Mouse (Mus musculus): ENCODE results near the gene Ndufa12. TPM values are rescaled to one million over a fixed set of nuclear protein-coding genes. Genes with fewer than 3 reads are reported as not detected.

Ndufa12 gene
- polyA plus RNA-seq, 1 experiment from 2014 or later, result 294 TPM

DNA sequence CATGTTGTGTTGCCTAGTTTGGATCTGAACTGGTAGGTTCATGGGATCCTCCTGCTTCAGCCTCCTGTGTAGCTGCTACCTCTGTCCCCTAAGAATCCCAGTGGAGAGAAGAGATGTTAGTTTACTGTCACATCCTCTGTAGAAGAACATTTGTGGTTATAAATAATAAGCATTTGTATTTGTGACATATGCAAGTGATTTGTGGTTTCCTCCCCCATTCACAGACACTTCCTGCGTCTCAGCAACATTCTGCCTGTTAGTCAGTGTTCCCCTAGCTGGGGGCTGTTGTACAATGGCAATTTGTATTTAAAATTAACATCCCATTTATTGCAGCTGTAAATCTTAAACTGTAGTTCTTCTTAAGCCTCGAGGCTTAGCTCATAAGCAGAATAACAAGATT, 13.2 kb downstream of the Ndufa12 start:
- Histone ChIP-seq H3K36me3 (ENCODE audit: control insufficient read depth, insufficient read depth, low read length) (peaks cover 7% of the 10 kb centered on the region; the same call in 1 of the 2 replicates), H3K27ac (ENCODE audit: low read length) (no peak overlapping the region), H3K9me3 (ENCODE audit: control insufficient read depth, low read length) (no peaks in the 10 kb centered on the region), H3K4me3 (ENCODE audit: low read length) (no peak overlapping the region), H3K9ac (ENCODE audit: low read length) (no peak overlapping the region), H3K4me2 (ENCODE audit: low read depth, low read length) (no peak overlapping the region), H3K27me3 (ENCODE audit: control insufficient read depth, insufficient read depth, low read depth, low read length) (no peaks in the 10 kb centered on the region), H3K4me1 (replicated peaks; ENCODE audit: control insufficient read depth, insufficient read depth, low read length) (0 out of 2 replicates have a peak, but pooled peaks cover 2% of the 10 kb centered on the region)
- no peak for ATAC-seq (ENCODE audit: low read depth)
- 59% methylated on average over 2 of the region's 2 CpGs for WGBS

DNA sequence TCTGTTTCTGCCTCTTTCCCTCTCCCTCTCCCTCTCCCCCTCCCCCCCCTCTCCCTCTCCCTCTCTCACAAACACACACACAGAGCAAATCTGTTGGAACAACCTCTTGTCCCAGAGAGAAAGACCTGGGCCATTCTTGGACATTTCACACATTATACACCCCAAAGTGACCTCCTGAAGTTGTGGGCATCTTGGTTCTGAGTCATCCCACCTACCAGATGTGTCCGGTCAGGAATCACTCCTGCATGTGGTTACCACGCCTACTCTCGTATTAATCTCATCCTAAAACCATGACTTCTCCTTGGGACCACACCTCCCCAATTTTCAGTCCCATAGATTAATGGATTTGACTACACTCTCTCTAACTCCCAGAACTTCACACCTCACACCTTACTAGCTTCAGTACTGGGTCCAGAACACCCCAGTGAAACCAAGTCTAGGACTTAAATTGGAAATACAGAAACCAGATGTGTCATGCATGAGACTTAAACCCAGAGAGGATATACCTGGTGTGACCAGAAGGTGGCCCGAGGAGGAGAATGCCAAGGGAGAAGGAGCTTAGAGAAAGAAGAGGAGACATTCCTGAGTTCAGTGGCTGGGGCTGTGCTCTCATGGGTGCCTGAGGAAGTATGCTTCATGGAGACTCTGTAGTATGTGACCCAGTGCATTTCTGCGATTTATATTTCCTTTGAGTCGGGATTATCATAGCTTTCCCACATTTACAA, 26.7 kb downstream of the Ndufa12 start:
- Histone ChIP-seq H3K4me2 (ENCODE audit: low read depth, low read length) (no peak overlapping the region), H3K9ac (ENCODE audit: low read length) (no peak overlapping the region), H3K27ac (ENCODE audit: low read length) (no peak overlapping the region), H3K4me1 (replicated peaks; ENCODE audit: control insufficient read depth, insufficient read depth, low read length) (no peaks in the 10 kb centered on the region), H3K4me3 (ENCODE audit: low read length) (no peak overlapping the region), H3K9me3 (ENCODE audit: control insufficient read depth, low read length) (no peaks in the 10 kb centered on the region), H3K27me3 (ENCODE audit: control insufficient read depth, insufficient read depth, low read depth, low read length) (no peaks in the 10 kb centered on the region), H3K36me3 (ENCODE audit: control insufficient read depth, insufficient read depth, low read length) (no peaks in the 10 kb centered on the region)
- no peak for ATAC-seq (ENCODE audit: low read depth)
- 77% methylated on average over 6 of the region's 6 CpGs for WGBS

DNA sequence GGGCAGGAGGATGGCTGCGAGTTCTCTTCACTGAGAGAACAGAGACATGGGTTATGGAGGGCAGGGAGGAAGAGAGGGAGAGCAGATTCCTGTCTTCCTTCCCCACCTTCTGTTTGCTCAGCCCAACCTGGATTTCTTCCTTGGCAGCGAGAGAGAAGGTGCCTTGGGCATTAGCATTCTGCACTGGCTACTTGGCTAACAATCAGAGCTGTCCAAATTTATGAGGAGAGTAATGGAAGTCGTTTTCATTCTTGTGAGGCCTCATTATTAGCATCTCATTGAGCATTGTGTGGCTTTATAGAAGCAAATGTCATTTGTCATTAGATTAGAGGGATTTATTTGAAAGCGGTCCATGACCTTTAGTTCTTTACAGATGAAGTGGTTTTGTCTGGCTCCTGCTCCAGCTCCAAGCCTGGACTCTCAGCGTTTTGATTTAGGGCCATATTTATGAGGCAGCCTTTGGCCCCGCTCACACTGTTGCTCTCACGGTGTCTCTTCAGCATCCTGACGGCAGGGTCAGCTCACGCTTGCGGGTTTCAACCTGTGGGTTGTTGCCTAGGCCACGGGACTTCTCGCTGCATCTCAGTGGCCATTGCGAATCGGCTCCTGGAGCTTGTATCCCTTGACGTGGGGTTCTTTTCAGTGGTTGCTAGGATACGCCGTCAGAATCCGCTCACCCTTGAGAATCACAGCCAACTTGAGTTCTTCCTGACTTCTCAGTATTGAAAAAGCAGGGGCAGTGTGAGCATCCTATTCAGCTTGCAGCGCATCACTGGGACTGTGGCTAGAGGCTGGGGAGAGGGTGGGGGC, 31.9 kb downstream of the Ndufa12 start:
- Histone ChIP-seq H3K27ac (ENCODE audit: low read length) (no peak overlapping the region), H3K9me3 (ENCODE audit: control insufficient read depth, low read length) (no peaks in the 10 kb centered on the region), H3K4me2 (ENCODE audit: low read depth, low read length) (no peak overlapping the region), H3K4me1 (replicated peaks; ENCODE audit: control insufficient read depth, insufficient read depth, low read length) (no peaks in the 10 kb centered on the region), H3K9ac (ENCODE audit: low read length) (no peak overlapping the region), H3K27me3 (ENCODE audit: control insufficient read depth, insufficient read depth, low read depth, low read length) (no peaks in the 10 kb centered on the region), H3K36me3 (ENCODE audit: control insufficient read depth, insufficient read depth, low read length) (no peaks in the 10 kb centered on the region), H3K4me3 (ENCODE audit: low read length) (no peak overlapping the region)
- ATAC-seq (ENCODE audit: low read depth), result no peak
- WGBS, result 51% methylated on average over 19 of the region's 19 CpGs

DNA sequence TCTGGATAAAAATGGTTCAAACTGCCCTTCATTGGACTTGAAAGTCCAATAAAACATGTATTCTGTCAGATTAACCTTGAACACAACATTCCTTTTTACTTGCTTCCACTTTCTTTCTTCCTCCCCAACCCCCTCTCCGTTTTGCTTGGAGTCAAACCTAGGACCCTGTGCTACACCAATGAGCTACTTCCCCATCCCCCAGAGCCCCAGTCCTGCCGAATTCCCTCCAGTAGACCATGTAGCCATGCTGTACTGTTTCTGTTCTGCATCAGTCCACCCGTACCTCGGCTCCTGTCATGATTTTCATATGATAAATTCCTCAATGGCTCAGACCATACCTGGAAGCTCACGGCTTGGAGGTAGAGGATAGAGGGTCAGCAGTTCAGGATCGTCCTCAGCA, 32.5 kb downstream of the Ndufa12 start:
- H3K36me3 ChIP-seq (ENCODE audit: control insufficient read depth, insufficient read depth, low read length), result no peaks in the 10 kb centered on the region

DNA sequence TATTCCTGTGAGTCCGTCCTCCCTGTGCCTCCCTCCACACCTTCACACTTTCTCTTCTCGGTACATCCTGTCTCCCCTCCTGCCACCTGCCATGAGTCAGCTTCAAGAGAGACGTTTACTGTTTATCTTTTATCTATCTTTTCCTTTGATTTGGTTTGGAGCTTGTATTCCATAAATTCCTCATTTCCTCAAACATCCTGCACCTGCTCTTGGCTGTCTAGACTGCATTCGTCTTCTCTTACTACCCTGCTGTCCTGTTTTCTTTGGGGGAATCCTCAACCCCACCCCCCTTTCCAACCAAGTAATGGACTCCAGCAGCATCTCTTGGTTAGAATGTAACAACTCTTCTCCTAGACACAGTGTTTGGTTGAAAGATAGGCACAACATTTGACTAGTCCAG, 36.7 kb downstream of the Ndufa12 start:
- ATAC-seq (ENCODE audit: low read depth), result no peak
- Histone ChIP-seq H3K27ac (ENCODE audit: low read length) (no peak overlapping the region), H3K36me3 (ENCODE audit: control insufficient read depth, insufficient read depth, low read length) (no peaks in the 10 kb centered on the region), H3K9ac (ENCODE audit: low read length) (no peak overlapping the region), H3K27me3 (ENCODE audit: control insufficient read depth, insufficient read depth, low read depth, low read length) (no peaks in the 10 kb centered on the region), H3K4me3 (ENCODE audit: low read length) (no peak overlapping the region), H3K4me1 (replicated peaks; ENCODE audit: control insufficient read depth, insufficient read depth, low read length) (no peaks in the 10 kb centered on the region), H3K9me3 (ENCODE audit: control insufficient read depth, low read length) (no peaks in the 10 kb centered on the region), H3K4me2 (ENCODE audit: low read depth, low read length) (no peak overlapping the region)
- 22% methylated on average over 4 of the region's 4 CpGs for WGBS

More for the DNA sequence above, 32.5 kb downstream of the Ndufa12 start:
- H3K27ac ChIP-seq (ENCODE audit: low read length), result no peak overlapping the region
- no peak overlapping the region for H3K9ac ChIP-seq (ENCODE audit: low read length)
- no peaks in the 10 kb centered on the region for H3K4me1 ChIP-seq (replicated peaks; ENCODE audit: control insufficient read depth, insufficient read depth, low read length)
- H3K4me3 ChIP-seq (ENCODE audit: low read length), result no peak overlapping the region
- no peak for ATAC-seq (ENCODE audit: low read depth)
- H3K4me2 ChIP-seq (ENCODE audit: low read depth, low read length), result no peak overlapping the region
- 75% methylated on average over 6 of the region's 6 CpGs for WGBS
- H3K27me3 ChIP-seq (ENCODE audit: control insufficient read depth, insufficient read depth, low read depth, low read length), result no peaks in the 10 kb centered on the region
- no peaks in the 10 kb centered on the region for H3K9me3 ChIP-seq (ENCODE audit: control insufficient read depth, low read length)

DNA sequence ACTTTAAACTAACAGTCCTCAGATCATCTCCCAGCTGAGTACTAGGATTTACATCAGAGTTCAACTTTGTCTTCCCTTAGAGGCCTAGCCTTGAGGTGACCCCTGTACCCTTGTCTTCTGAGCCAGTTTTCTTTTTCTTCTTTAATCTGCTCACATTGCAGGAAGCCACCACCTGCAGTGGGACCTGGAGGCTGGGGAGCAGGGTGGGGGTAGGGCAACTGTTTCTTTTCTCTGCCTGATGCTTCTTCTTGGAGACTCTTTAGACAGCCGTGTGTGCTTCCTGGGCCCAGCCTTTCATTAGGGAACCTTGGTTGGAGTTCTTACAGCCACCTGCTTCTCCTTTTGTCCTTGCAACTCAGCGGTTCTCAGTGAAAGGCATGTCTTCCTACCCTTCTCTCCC, 42.8 kb downstream of the Ndufa12 start:
- Histone ChIP-seq H3K27me3 (ENCODE audit: control insufficient read depth, insufficient read depth, low read depth, low read length) (no peaks in the 10 kb centered on the region), H3K4me1 (replicated peaks; ENCODE audit: control insufficient read depth, insufficient read depth, low read length) (no peaks in the 10 kb centered on the region), H3K4me2 (ENCODE audit: low read depth, low read length) (no peak overlapping the region), H3K4me3 (ENCODE audit: low read length) (no peak overlapping the region), H3K9me3 (ENCODE audit: control insufficient read depth, low read length) (no peaks in the 10 kb centered on the region), H3K9ac (ENCODE audit: low read length) (no peak overlapping the region), H3K27ac (ENCODE audit: low read length) (no peak overlapping the region), H3K36me3 (ENCODE audit: control insufficient read depth, insufficient read depth, low read length) (no peaks in the 10 kb centered on the region)
- ATAC-seq (ENCODE audit: low read depth), result no peak
- WGBS, result 53% methylated on average over 2 of the region's 2 CpGs

DNA sequence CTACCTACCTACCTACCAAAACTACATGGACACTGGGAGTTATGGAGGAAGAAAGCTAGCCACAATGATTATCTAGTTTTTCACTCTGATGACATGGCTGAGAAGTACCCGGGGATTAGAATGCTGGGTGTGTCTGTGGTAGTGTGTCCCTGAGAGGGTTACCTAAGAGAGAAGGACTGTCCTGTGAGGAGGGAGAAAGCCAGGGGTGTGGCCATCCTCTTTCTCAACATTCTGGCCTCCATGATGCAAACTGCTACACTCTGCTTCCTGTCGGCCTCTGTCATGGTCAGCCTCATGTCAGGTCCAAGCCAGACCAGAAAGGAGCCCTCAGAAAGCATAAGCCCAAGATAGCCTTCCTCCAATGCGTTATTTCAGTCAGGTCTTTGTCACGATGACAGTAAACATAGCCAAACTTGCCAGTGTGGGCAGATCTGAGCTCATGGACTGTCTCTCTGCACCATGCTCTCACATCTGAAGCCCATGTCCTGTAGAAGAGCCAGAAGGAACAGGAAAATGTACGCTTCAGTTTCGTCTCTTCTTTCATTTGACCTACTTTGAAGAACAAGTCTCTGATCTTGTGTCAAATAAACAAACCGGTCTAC, 49.3 kb downstream of the Ndufa12 start:
- 61% methylated on average over 7 of the region's 7 CpGs for WGBS
- Histone ChIP-seq H3K36me3 (ENCODE audit: control insufficient read depth, insufficient read depth, low read length) (no peaks in the 10 kb centered on the region), H3K4me3 (ENCODE audit: low read length) (no peak overlapping the region), H3K9ac (ENCODE audit: low read length) (no peak overlapping the region), H3K9me3 (ENCODE audit: control insufficient read depth, low read length) (no peaks in the 10 kb centered on the region), H3K27me3 (ENCODE audit: control insufficient read depth, insufficient read depth, low read depth, low read length) (no peaks in the 10 kb centered on the region), H3K27ac (ENCODE audit: low read length) (no peak overlapping the region), H3K4me1 (replicated peaks; ENCODE audit: control insufficient read depth, insufficient read depth, low read length) (peaks cover 8% of the 10 kb centered on the region), H3K4me2 (ENCODE audit: low read depth, low read length) (no peak overlapping the region)
- no peak for ATAC-seq (ENCODE audit: low read depth)

DNA sequence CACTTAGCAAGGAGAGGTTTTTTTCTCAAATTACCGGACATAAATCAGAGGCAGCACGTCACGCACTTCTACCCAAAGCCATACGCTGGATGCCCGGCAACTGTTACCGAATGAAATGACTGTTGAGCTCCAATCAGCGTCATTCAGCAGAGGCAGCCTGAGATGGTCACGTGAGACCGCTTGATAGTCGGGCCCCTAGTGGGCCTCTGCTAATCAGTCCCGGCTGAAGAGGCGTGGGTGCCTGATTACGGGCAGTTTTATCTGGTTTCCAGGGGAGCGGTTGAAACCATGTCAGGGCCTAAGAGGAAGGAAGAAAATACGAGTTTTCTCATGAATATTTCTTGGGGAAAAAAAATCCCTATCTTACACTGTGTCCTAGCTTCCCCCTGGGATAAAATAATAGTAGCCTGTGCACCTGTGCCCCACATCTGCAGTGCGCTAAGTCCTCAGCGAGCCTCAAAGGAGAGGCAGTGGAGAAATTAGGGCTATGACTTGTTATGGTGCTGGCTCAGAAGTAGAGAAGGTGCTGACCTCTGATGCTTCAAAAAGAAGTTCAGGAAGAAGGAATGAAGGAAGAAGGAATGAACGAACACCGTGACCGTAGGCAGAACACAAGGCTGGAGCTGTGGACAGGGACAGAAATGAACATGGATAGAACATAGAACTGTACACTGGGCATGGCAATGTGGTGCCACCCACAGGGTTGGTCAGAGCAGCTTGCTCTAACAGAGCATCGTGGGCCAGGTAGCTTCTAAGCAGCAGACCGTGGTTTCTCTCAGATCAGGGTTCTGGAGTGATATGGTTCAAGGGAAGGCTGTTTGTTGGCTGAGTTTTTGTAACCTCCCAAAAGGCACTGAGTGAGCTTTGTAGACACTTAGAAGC, 51.3 kb downstream of the Ndufa12 start:
- Histone ChIP-seq H3K27ac (ENCODE audit: low read length) (no peak overlapping the region), H3K4me3 (ENCODE audit: low read length) (no peak overlapping the region), H3K36me3 (ENCODE audit: control insufficient read depth, insufficient read depth, low read length) (no peaks in the 10 kb centered on the region), H3K4me2 (ENCODE audit: low read depth, low read length) (peak overlapping the region; percentile 15; the same call in 1 of the 2 replicates), H3K4me1 (replicated peaks; ENCODE audit: control insufficient read depth, insufficient read depth, low read length) (peaks cover 8% of the 10 kb centered on the region), H3K27me3 (ENCODE audit: control insufficient read depth, insufficient read depth, low read depth, low read length) (no peaks in the 10 kb centered on the region), H3K9ac (ENCODE audit: low read length) (no peak overlapping the region), H3K9me3 (ENCODE audit: control insufficient read depth, low read length) (no peaks in the 10 kb centered on the region)
- WGBS, result 28% methylated on average over 22 of the region's 22 CpGs
- ATAC-seq (ENCODE audit: low read depth), result peak; percentile 78; the same call in 1 of the 2 replicates

Data from lung, embryonic 16.5 days (tissue).